Mouse (Mus musculus): ENCODE measurements around the gene Gm5771. TPM values are rescaled to one million over a fixed set of nuclear protein-coding genes. Genes with fewer than 3 reads are reported as not detected.
"Not testable (repeated sequence)": the region's sequence is repeated elsewhere in the genome, so short reads cannot be mapped to it uniquely, and the experiment has no call there.

Gene Gm5771
- polyA plus RNA-seq (2012; rRNA removed), result not detected in 2 replicates
- not detected in 2 replicates for polyA plus RNA-seq (2014; fragmentation: Nextera tagmentation; extraction: Ambion mirVana)

DNA sequence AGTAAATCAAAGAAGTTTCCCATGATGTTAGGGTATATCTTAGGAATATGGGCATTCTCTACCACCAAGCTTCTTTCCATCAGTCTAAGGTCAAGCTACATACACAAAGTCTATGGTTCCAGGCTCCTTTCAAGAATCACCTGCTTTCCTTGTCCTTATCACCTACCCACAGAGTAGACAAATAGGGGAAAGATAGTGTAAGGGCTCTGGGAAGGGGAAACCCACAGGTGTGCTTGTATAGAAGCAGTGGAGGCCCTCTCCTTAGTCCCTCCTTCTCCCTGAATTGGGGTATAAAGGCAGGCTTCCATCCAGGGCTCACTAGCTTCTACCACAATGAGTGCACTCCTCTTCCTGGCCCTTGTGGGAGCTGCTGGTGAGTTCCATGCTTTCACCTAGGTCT is at the start of gene Gm5771:
Gm5771 (plus strand) TSS at position 301 of the 400 bp plus-strand sequence.
- H3K4me3 ChIP-seq (ENCODE audit: insufficient read depth in 1 of 2, low read depth in 2 of 2, low read length in 2 of 2); H3K27me3 ChIP-seq (ENCODE audit: control insufficient read depth, insufficient read depth, low read length); DNase-seq (ENCODE audit: low read depth in 3 of 3, low spot score in 3 of 3); H3K4me1 ChIP-seq (replicated peaks; ENCODE audit: control insufficient read depth in 2 of 2, insufficient read depth in 2 of 2, low read length in 1 of 2); H3K36me3 ChIP-seq (replicated peaks; ENCODE audit: control insufficient read depth, insufficient read depth, low read depth); ATAC-seq (ENCODE audit: insufficient read depth); H3K27ac ChIP-seq; H3K4me2 ChIP-seq (ENCODE audit: low read depth); H3K9me3 ChIP-seq (ENCODE audit: control insufficient read depth, low read length); H3K9ac ChIP-seq (replicated peaks): not testable (repeated sequence)

DNA sequence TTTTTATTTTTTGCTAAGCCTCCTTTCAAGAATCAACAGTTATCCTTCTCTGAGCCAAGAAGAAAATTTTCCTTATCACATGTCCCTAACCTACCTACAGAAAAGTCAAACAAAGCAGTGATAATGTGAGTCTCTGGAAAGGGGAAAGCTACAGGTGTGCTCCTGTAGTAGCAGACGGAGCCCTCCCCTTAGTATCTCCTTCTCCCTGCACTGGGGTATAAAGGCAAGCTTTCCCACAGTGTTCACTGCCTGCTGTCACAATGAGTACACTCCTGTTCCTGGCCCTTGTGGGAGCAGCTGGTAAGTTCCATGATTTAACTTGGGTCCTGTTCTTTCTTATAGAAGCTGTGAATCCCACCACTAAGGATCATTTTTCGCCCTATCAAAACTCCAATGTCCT is 38.2 kb upstream of the Gm5771 start, which contains the start of gene Try10:
Try10 (plus strand) TSS at position 174 of the 400 bp plus-strand sequence.
- Histone ChIP-seq H3K4me2 (ENCODE audit: low read depth) (no peak within 1 kb of the TSS), H3K27me3 (ENCODE audit: control insufficient read depth, insufficient read depth, low read length) (no peaks in the 10 kb centered on the region), H3K4me1 (replicated peaks; ENCODE audit: control insufficient read depth in 2 of 2, insufficient read depth in 2 of 2, low read length in 1 of 2) (no peaks in the 10 kb centered on the region), H3K36me3 (replicated peaks; ENCODE audit: control insufficient read depth, insufficient read depth, low read depth) (no peaks in the 10 kb centered on the region), H3K27ac (no peak within 1 kb of the TSS), H3K9ac (replicated peaks) (no peak within 1 kb of the TSS), H3K9me3 (ENCODE audit: control insufficient read depth, low read length) (no peaks in the 10 kb centered on the region), H3K4me3 (ENCODE audit: insufficient read depth in 1 of 2, low read depth in 2 of 2, low read length in 2 of 2) (no peak within 1 kb of the TSS)
- TF ChIP-seq CTCF (IDR thresholded peaks at IDR 0.05; ENCODE audit: low read depth) (no peak), EP300 (IDR thresholded peaks at IDR 0.05; ENCODE audit: low read depth) (no peak)
- 55% methylated on average over 2 of the region's 2 CpGs for WGBS (ENCODE audit: insufficient replicate concordance)
- ATAC-seq (ENCODE audit: insufficient read depth), result no peak
- DNase-seq (ENCODE audit: low read depth in 3 of 3, low spot score in 3 of 3), result no peak

- not testable (repeated sequence) for H3K9ac ChIP-seq (replicated peaks); H3K27me3 ChIP-seq (ENCODE audit: control insufficient read depth, insufficient read depth, low read length); H3K4me3 ChIP-seq (ENCODE audit: insufficient read depth in 1 of 2, low read depth in 2 of 2, low read length in 2 of 2); ATAC-seq (ENCODE audit: insufficient read depth); H3K4me2 ChIP-seq (ENCODE audit: low read depth); H3K36me3 ChIP-seq (replicated peaks; ENCODE audit: control insufficient read depth, insufficient read depth, low read depth); H3K9me3 ChIP-seq (ENCODE audit: control insufficient read depth, low read length); DNase-seq (ENCODE audit: low read depth in 3 of 3, low spot score in 3 of 3); H3K27ac ChIP-seq; H3K4me1 ChIP-seq (replicated peaks; ENCODE audit: control insufficient read depth in 2 of 2, insufficient read depth in 2 of 2, low read length in 1 of 2)
- WGBS (ENCODE audit: insufficient replicate concordance), result 45% methylated on average over 2 of the region's 2 CpGs
Measured at GRCm38 (mm10) chr6:41373772-41374171, 18.4 kb upstream of the Gm5771 start.

DNA sequence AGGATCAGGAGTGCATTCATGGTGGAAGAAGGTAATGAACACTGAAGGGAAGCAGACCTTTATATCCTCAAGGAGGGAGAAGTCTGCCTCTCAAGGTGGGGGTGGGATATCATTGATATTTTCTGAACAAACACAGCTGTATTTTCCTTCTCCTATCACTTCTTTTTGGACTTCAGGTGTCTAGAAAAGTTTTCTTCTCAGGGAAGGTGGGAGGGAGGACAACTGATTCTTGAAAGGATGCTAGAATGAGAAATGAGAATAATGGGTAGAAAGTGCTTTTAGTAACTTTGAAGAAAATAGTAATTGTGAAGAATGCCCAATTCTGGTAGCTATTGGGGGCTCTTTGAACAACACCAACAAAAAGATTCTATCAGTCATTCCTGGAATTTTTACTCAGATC is 14.6 kb upstream of the Gm5771 start, which contains the start of gene Prss3:
Prss3 (minus strand) TSS at position 101 of the 400 bp plus-strand sequence.
- not testable (repeated sequence) for H3K27me3 ChIP-seq (ENCODE audit: control insufficient read depth, insufficient read depth, low read length); H3K9me3 ChIP-seq (ENCODE audit: control insufficient read depth, low read length); ATAC-seq (ENCODE audit: insufficient read depth); H3K4me2 ChIP-seq (ENCODE audit: low read depth); H3K9ac ChIP-seq (replicated peaks); H3K4me1 ChIP-seq (replicated peaks; ENCODE audit: control insufficient read depth in 2 of 2, insufficient read depth in 2 of 2, low read length in 1 of 2); H3K4me3 ChIP-seq (ENCODE audit: insufficient read depth in 1 of 2, low read depth in 2 of 2, low read length in 2 of 2); H3K27ac ChIP-seq; DNase-seq (ENCODE audit: low read depth in 3 of 3, low spot score in 3 of 3); H3K36me3 ChIP-seq (replicated peaks; ENCODE audit: control insufficient read depth, insufficient read depth, low read depth)

GRCm38 (mm10) chr6:41386781-41387180 is 5.4 kb upstream of the Gm5771 start:
- DNase-seq (ENCODE audit: low read depth in 3 of 3, low spot score in 3 of 3) (no peak), ATAC-seq (ENCODE audit: insufficient read depth) (0 out of 2 replicates have a peak, but pooled peaks have one; percentile 31)
- Histone ChIP-seq H3K4me1 (replicated peaks; ENCODE audit: control insufficient read depth in 2 of 2, insufficient read depth in 2 of 2, low read length in 1 of 2) (no peaks in the 10 kb centered on the region), H3K4me3 (ENCODE audit: insufficient read depth in 1 of 2, low read depth in 2 of 2, low read length in 2 of 2) (no peak overlapping the region), H3K4me2 (ENCODE audit: low read depth) (no peak overlapping the region), H3K27me3 (ENCODE audit: control insufficient read depth, insufficient read depth, low read length) (no peaks in the 10 kb centered on the region), H3K9me3 (ENCODE audit: control insufficient read depth, low read length) (no peaks in the 10 kb centered on the region), H3K36me3 (replicated peaks; ENCODE audit: control insufficient read depth, insufficient read depth, low read depth) (no peaks in the 10 kb centered on the region), H3K27ac (no peak overlapping the region), H3K9ac (replicated peaks) (no peak overlapping the region)
- WGBS (ENCODE audit: insufficient replicate concordance), result 28% methylated on average over 2 of the region's 2 CpGs
- TF ChIP-seq CTCF (IDR thresholded peaks at IDR 0.05; ENCODE audit: low read depth) (no peak), EP300 (IDR thresholded peaks at IDR 0.05; ENCODE audit: low read depth) (no peak)

DNA sequence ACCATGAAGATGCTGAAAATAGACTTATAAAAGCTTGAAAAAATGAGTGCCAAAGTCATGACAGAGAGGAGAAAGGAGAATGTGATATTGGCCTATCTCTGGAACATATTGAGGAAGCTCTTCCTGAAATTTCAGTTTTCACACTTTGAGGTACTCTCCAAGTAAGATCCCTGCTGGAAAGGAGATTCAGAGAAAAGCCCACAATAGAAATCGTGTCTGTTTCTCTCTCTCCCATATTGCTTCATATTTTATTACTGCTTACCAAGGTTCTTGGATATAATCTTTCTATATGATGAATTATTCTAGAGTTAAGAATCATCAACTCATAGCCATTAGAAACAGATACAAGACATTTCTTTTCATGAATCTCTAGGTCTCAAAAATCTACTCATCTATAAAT is 516 bp upstream of the Gm5771 start:
- not testable (repeated sequence) for H3K36me3 ChIP-seq (replicated peaks; ENCODE audit: control insufficient read depth, insufficient read depth, low read depth); H3K4me3 ChIP-seq (ENCODE audit: insufficient read depth in 1 of 2, low read depth in 2 of 2, low read length in 2 of 2); H3K9me3 ChIP-seq (ENCODE audit: control insufficient read depth, low read length); DNase-seq (ENCODE audit: low read depth in 3 of 3, low spot score in 3 of 3); H3K27ac ChIP-seq; H3K27me3 ChIP-seq (ENCODE audit: control insufficient read depth, insufficient read depth, low read length); H3K4me1 ChIP-seq (replicated peaks; ENCODE audit: control insufficient read depth in 2 of 2, insufficient read depth in 2 of 2, low read length in 1 of 2); H3K9ac ChIP-seq (replicated peaks); H3K4me2 ChIP-seq (ENCODE audit: low read depth); ATAC-seq (ENCODE audit: insufficient read depth)
- 33% methylated on average over 1 of the region's 1 CpGs for WGBS (ENCODE audit: insufficient replicate concordance)

DNA sequence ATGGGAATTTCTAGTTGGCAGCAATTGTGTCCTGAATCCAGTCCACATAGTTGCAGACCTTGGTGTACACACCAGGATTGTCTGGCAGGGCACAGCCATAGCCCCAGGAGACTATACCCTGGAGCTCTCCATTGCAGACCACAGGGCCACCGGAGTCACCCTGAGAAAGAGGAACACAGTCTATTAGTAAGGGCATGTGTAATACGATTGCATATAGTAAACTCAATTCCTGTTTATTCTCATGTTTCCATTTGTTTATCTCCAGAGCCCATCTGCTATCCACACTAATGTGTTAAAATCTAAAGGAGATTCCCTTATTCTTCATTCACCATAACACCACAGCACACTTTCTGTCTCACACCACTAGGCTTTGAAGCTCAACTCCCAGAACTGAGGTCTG is 50.1 kb downstream of the Gm5771 start:
- WGBS (ENCODE audit: insufficient replicate concordance), result 91% methylated on average over 1 of the region's 2 CpGs

DNA sequence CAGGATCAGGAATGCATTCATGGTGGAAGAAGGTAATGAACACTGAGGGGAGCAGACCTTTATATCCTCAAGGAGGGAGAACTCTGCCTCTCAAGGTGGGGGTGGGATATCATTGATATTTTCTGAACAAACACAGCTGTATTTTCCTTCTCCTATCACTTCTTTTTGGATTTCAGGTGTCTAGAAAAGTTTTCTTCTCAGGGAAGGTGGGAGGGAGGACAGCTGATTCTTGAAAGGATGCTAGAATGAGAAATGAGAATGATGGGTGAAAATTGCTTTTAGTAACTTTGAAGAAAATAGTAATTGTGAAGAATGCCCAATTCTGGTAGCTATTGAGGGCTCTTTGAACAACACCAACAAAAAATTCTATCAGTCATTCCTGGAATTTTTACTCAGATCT is 53.9 kb downstream of the Gm5771 start, which contains the start of gene Gm10334:
Gm10334 (minus strand) TSS at position 101 of the 400 bp plus-strand sequence.
- not testable (repeated sequence) for ATAC-seq (ENCODE audit: insufficient read depth)

More for the DNA sequence above, 50.1 kb downstream of the Gm5771 start:
- not testable (repeated sequence) for H3K9me3 ChIP-seq (ENCODE audit: control insufficient read depth, low read length); ATAC-seq (ENCODE audit: insufficient read depth); DNase-seq (ENCODE audit: low read depth in 3 of 3, low spot score in 3 of 3); H3K27me3 ChIP-seq (ENCODE audit: control insufficient read depth, insufficient read depth, low read length); H3K9ac ChIP-seq (replicated peaks); H3K4me3 ChIP-seq (ENCODE audit: insufficient read depth in 1 of 2, low read depth in 2 of 2, low read length in 2 of 2); H3K4me2 ChIP-seq (ENCODE audit: low read depth); H3K27ac ChIP-seq; H3K36me3 ChIP-seq (replicated peaks; ENCODE audit: control insufficient read depth, insufficient read depth, low read depth); H3K4me1 ChIP-seq (replicated peaks; ENCODE audit: control insufficient read depth in 2 of 2, insufficient read depth in 2 of 2, low read length in 1 of 2)

More for the DNA sequence above, 53.9 kb downstream of the Gm5771 start, which contains the start of gene Gm10334:
- not testable (repeated sequence) for H3K9me3 ChIP-seq (ENCODE audit: control insufficient read depth, low read length); H3K4me2 ChIP-seq (ENCODE audit: low read depth); DNase-seq (ENCODE audit: low read depth in 3 of 3, low spot score in 3 of 3); H3K4me3 ChIP-seq (ENCODE audit: insufficient read depth in 1 of 2, low read depth in 2 of 2, low read length in 2 of 2); H3K27ac ChIP-seq; H3K4me1 ChIP-seq (replicated peaks; ENCODE audit: control insufficient read depth in 2 of 2, insufficient read depth in 2 of 2, low read length in 1 of 2); H3K36me3 ChIP-seq (replicated peaks; ENCODE audit: control insufficient read depth, insufficient read depth, low read depth); H3K9ac ChIP-seq (replicated peaks); H3K27me3 ChIP-seq (ENCODE audit: control insufficient read depth, insufficient read depth, low read length)

Measured in liver, embryonic 14.5 days (tissue).